Mouse (Mus musculus) kidney, adult 2 months (tissue): ENCODE measurements around the gene Cd44.

Experiments
- CTCF ChIP-seq: fragments of 200-500 bp; conservative IDR thresholded peaks from 2 replicates; pipeline ENCODE4 v1.5.1; 2011; ENCODE audit warnings: low read depth, mild to moderate bottlenecking, control low read depth, low read length, moderate library complexity, mixed read lengths; ENCODE audit not compliant: insufficient read depth, insufficient read length
- POLR2A ChIP-seq: fragments of 200-500 bp; IDR thresholded peaks from one replicate; pipeline ENCODE4 v1.6.1; 2011; ENCODE audit warnings: low read depth, low read length, control low read depth

DNA sequence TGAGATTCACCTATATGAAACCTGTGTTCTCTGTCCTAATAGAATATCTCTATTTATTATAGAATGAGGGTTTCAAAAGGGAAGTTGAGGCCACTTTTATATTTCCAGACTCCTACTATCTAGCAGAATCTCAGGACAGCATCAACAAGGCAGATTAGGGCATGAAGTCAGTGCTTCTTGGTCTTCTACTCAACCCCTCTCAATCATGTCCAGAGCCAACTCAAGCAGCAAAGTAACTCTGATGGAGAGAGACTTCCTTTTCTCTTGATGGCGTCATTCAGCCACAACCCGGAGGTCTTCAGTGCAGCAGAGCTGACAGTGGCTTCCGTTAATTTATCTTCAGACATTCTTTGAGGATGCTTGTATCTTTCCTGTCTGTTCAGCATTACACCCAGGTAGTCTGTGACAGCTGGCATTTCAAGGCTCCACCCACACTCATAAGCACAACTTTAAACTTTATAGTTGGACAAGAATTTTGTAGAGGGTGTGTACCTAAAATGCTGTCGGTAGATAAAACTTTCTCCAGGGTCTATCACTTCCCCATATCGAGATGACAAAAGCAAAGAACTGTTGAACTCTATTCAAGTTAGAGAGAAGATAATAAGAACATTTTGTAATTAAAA lies 52.5 kb downstream of the Cd44 start:
- TF ChIP-seq CTCF (no peak), POLR2A (no peak)
